Mouse (Mus musculus): ENCODE measurements around the gene Uqcr10. TPM values are rescaled to one million over a fixed set of nuclear protein-coding genes. Genes with fewer than 3 reads are reported as not detected.
A peak's percentile ranks its signal among the peaks of the same experiment; 100 is the strongest.

The Uqcr10 gene
- polyA plus RNA-seq, 1 experiment from 2014 or later = 942 TPM

- WGBS = 50% methylated on average over 11 of the region's 11 CpGs
- no peaks in the 10 kb centered on the region for H3K4me1 ChIP-seq (ENCODE audit: control insufficient read depth, insufficient read depth, low read length)
- H3K4me3 ChIP-seq (ENCODE audit: low read depth, low read length) = no peak overlapping the region
- H3K9ac ChIP-seq (replicated peaks; ENCODE audit: low read depth, low read length) = no peak overlapping the region
- H3K9me3 ChIP-seq (ENCODE audit: control insufficient read depth, low read depth, low read length) = no peaks in the 10 kb centered on the region
- H3K27me3 ChIP-seq (ENCODE audit: control insufficient read depth, insufficient read depth, low read length) = no peaks in the 10 kb centered on the region
- no peak overlapping the region for H3K4me2 ChIP-seq (replicated peaks; ENCODE audit: low read depth, low read length)
- peak overlapping the region; percentile 74; the same call in 1 of the 2 replicates for H3K27ac ChIP-seq (ENCODE audit: low read length)
- H3K36me3 ChIP-seq (ENCODE audit: control insufficient read depth, insufficient read depth, low read length) = no peaks in the 10 kb centered on the region
- peak; percentile 73 for ATAC-seq (ENCODE audit: insufficient number of reproducible peaks, insufficient read depth, low FRiP score, low read depth)
Observed at GRCm38 (mm10) chr11:4688632-4689380, 15.3 kb downstream of the Uqcr10 start.

GRCm38 (mm10) chr11:4687874-4688273 lies 16.3 kb downstream of the Uqcr10 start:
- Histone ChIP-seq H3K9ac (replicated peaks; ENCODE audit: low read depth, low read length) (no peak overlapping the region), H3K4me1 (ENCODE audit: control insufficient read depth, insufficient read depth, low read length) (no peaks in the 10 kb centered on the region), H3K4me3 (ENCODE audit: low read depth, low read length) (no peak overlapping the region), H3K4me2 (replicated peaks; ENCODE audit: low read depth, low read length) (no peak overlapping the region), H3K36me3 (ENCODE audit: control insufficient read depth, insufficient read depth, low read length) (peaks cover 4% of the 10 kb centered on the region), H3K27me3 (ENCODE audit: control insufficient read depth, insufficient read depth, low read length) (no peaks in the 10 kb centered on the region), H3K9me3 (ENCODE audit: control insufficient read depth, low read depth, low read length) (no peaks in the 10 kb centered on the region), H3K27ac (ENCODE audit: low read length) (peak overlapping the region; percentile 33; the same call in 1 of the 2 replicates)
- WGBS = 28% methylated on average over 3 of the region's 3 CpGs
- no peak for ATAC-seq (ENCODE audit: insufficient number of reproducible peaks, insufficient read depth, low FRiP score, low read depth)

GRCm38 (mm10) chr11:4687027-4687426 lies 17.1 kb downstream of the Uqcr10 start:
- Histone ChIP-seq H3K9ac (replicated peaks; ENCODE audit: low read depth, low read length) (no peak overlapping the region), H3K4me3 (ENCODE audit: low read depth, low read length) (no peak overlapping the region), H3K9me3 (ENCODE audit: control insufficient read depth, low read depth, low read length) (no peaks in the 10 kb centered on the region), H3K4me2 (replicated peaks; ENCODE audit: low read depth, low read length) (no peak overlapping the region), H3K27me3 (ENCODE audit: control insufficient read depth, insufficient read depth, low read length) (no peaks in the 10 kb centered on the region), H3K4me1 (ENCODE audit: control insufficient read depth, insufficient read depth, low read length) (no peaks in the 10 kb centered on the region), H3K27ac (ENCODE audit: low read length) (no peak overlapping the region), H3K36me3 (ENCODE audit: control insufficient read depth, insufficient read depth, low read length) (peaks cover 9% of the 10 kb centered on the region)
- 65% methylated on average over 3 of the region's 3 CpGs for WGBS
- ATAC-seq (ENCODE audit: insufficient number of reproducible peaks, insufficient read depth, low FRiP score, low read depth) = no peak

- peaks cover 14% of the 10 kb centered on the region for H3K36me3 ChIP-seq (ENCODE audit: control insufficient read depth, insufficient read depth, low read length)
- H3K4me2 ChIP-seq (replicated peaks; ENCODE audit: low read depth, low read length) = no peak overlapping the region
- no peaks in the 10 kb centered on the region for H3K27me3 ChIP-seq (ENCODE audit: control insufficient read depth, insufficient read depth, low read length)
- no peaks in the 10 kb centered on the region for H3K4me1 ChIP-seq (ENCODE audit: control insufficient read depth, insufficient read depth, low read length)
- H3K9me3 ChIP-seq (ENCODE audit: control insufficient read depth, low read depth, low read length) = no peaks in the 10 kb centered on the region
- ATAC-seq (ENCODE audit: insufficient number of reproducible peaks, insufficient read depth, low FRiP score, low read depth) = no peak
- 78% methylated on average over 5 of the region's 5 CpGs for WGBS
- no peak overlapping the region for H3K4me3 ChIP-seq (ENCODE audit: low read depth, low read length)
- no peak overlapping the region for H3K9ac ChIP-seq (replicated peaks; ENCODE audit: low read depth, low read length)
- H3K27ac ChIP-seq (ENCODE audit: low read length) = no peak overlapping the region
Observed at GRCm38 (mm10) chr11:4685510-4685909, 18.6 kb downstream of the Uqcr10 start.

- ATAC-seq (ENCODE audit: insufficient number of reproducible peaks, insufficient read depth, low FRiP score, low read depth) = no peak
Observed at GRCm38 (mm10) chr11:4685071-4685470, 19.1 kb downstream of the Uqcr10 start.

GRCm38 (mm10) chr11:4684186-4684585 lies 20.0 kb downstream of the Uqcr10 start:
- H3K4me1 ChIP-seq (ENCODE audit: control insufficient read depth, insufficient read depth, low read length) = no peaks in the 10 kb centered on the region
- H3K9me3 ChIP-seq (ENCODE audit: control insufficient read depth, low read depth, low read length) = no peaks in the 10 kb centered on the region
- no peak overlapping the region for H3K4me3 ChIP-seq (ENCODE audit: low read depth, low read length)
- H3K27ac ChIP-seq (ENCODE audit: low read length) = no peak overlapping the region
- no peak for ATAC-seq (ENCODE audit: insufficient number of reproducible peaks, insufficient read depth, low FRiP score, low read depth)
- no peak overlapping the region for H3K4me2 ChIP-seq (replicated peaks; ENCODE audit: low read depth, low read length)
- H3K36me3 ChIP-seq (ENCODE audit: control insufficient read depth, insufficient read depth, low read length) = peaks cover 22% of the 10 kb centered on the region
- 43% methylated on average over 6 of the region's 6 CpGs for WGBS
- no peaks in the 10 kb centered on the region for H3K27me3 ChIP-seq (ENCODE audit: control insufficient read depth, insufficient read depth, low read length)
- no peak overlapping the region for H3K9ac ChIP-seq (replicated peaks; ENCODE audit: low read depth, low read length)

More at GRCm38 (mm10) chr11:4685071-4685470, 19.1 kb downstream of the Uqcr10 start:
- no peaks in the 10 kb centered on the region for H3K9me3 ChIP-seq (ENCODE audit: control insufficient read depth, low read depth, low read length)
- no peak overlapping the region for H3K4me2 ChIP-seq (replicated peaks; ENCODE audit: low read depth, low read length)
- H3K9ac ChIP-seq (replicated peaks; ENCODE audit: low read depth, low read length) = no peak overlapping the region
- no peaks in the 10 kb centered on the region for H3K27me3 ChIP-seq (ENCODE audit: control insufficient read depth, insufficient read depth, low read length)
- WGBS = 76% methylated on average over 4 of the region's 4 CpGs
- H3K27ac ChIP-seq (ENCODE audit: low read length) = no peak overlapping the region
- H3K36me3 ChIP-seq (ENCODE audit: control insufficient read depth, insufficient read depth, low read length) = peaks cover 16% of the 10 kb centered on the region
- H3K4me3 ChIP-seq (ENCODE audit: low read depth, low read length) = no peak overlapping the region
- H3K4me1 ChIP-seq (ENCODE audit: control insufficient read depth, insufficient read depth, low read length) = no peaks in the 10 kb centered on the region

- no peak overlapping the region for H3K4me3 ChIP-seq (ENCODE audit: low read depth, low read length)
- no peaks in the 10 kb centered on the region for H3K4me1 ChIP-seq (ENCODE audit: control insufficient read depth, insufficient read depth, low read length)
- ATAC-seq (ENCODE audit: insufficient number of reproducible peaks, insufficient read depth, low FRiP score, low read depth) = no peak
- H3K9ac ChIP-seq (replicated peaks; ENCODE audit: low read depth, low read length) = no peak overlapping the region
- no peaks in the 10 kb centered on the region for H3K27me3 ChIP-seq (ENCODE audit: control insufficient read depth, insufficient read depth, low read length)
- 87% methylated on average over 6 of the region's 6 CpGs for WGBS
- no peak overlapping the region for H3K27ac ChIP-seq (ENCODE audit: low read length)
- peaks cover 22% of the 10 kb centered on the region for H3K36me3 ChIP-seq (ENCODE audit: control insufficient read depth, insufficient read depth, low read length)
- H3K9me3 ChIP-seq (ENCODE audit: control insufficient read depth, low read depth, low read length) = no peaks in the 10 kb centered on the region
- no peak overlapping the region for H3K4me2 ChIP-seq (replicated peaks; ENCODE audit: low read depth, low read length)
Observed at GRCm38 (mm10) chr11:4683516-4683915, 20.6 kb downstream of the Uqcr10 start.

- Histone ChIP-seq H3K4me3 (ENCODE audit: low read depth, low read length) (no peak overlapping the region), H3K36me3 (ENCODE audit: control insufficient read depth, insufficient read depth, low read length) (peaks cover 22% of the 10 kb centered on the region), H3K9ac (replicated peaks; ENCODE audit: low read depth, low read length) (no peak overlapping the region), H3K27ac (ENCODE audit: low read length) (no peak overlapping the region), H3K27me3 (ENCODE audit: control insufficient read depth, insufficient read depth, low read length) (no peaks in the 10 kb centered on the region), H3K4me1 (ENCODE audit: control insufficient read depth, insufficient read depth, low read length) (no peaks in the 10 kb centered on the region), H3K4me2 (replicated peaks; ENCODE audit: low read depth, low read length) (no peak overlapping the region), H3K9me3 (ENCODE audit: control insufficient read depth, low read depth, low read length) (no peaks in the 10 kb centered on the region)
- no peak for ATAC-seq (ENCODE audit: insufficient number of reproducible peaks, insufficient read depth, low FRiP score, low read depth)
- 50% methylated on average over 3 of the region's 3 CpGs for WGBS
Observed at GRCm38 (mm10) chr11:4680126-4680525, 24.0 kb downstream of the Uqcr10 start.

GRCm38 (mm10) chr11:4679441-4679832 lies 24.7 kb downstream of the Uqcr10 start:
- Histone ChIP-seq H3K4me1 (ENCODE audit: control insufficient read depth, insufficient read depth, low read length) (no peaks in the 10 kb centered on the region), H3K9me3 (ENCODE audit: control insufficient read depth, low read depth, low read length) (no peaks in the 10 kb centered on the region), H3K27ac (ENCODE audit: low read length) (no peak overlapping the region), H3K36me3 (ENCODE audit: control insufficient read depth, insufficient read depth, low read length) (peaks cover 22% of the 10 kb centered on the region), H3K4me3 (ENCODE audit: low read depth, low read length) (no peak overlapping the region), H3K4me2 (replicated peaks; ENCODE audit: low read depth, low read length) (no peak overlapping the region), H3K9ac (replicated peaks; ENCODE audit: low read depth, low read length) (no peak overlapping the region), H3K27me3 (ENCODE audit: control insufficient read depth, insufficient read depth, low read length) (no peaks in the 10 kb centered on the region)
- no peak for ATAC-seq (ENCODE audit: insufficient number of reproducible peaks, insufficient read depth, low FRiP score, low read depth)
- 92% methylated on average over 12 of the region's 12 CpGs for WGBS

All from stomach, embryonic 14.5 days (tissue).